Mouse (Mus musculus) mature B cell (primary cell): ENCODE results near the gene Kcnma1.

ENCODE experiments used
- in situ Hi-C: fragments of 300-500 bp; cut with MboI; formaldehyde crosslinking; loops from 2 replicates; pipeline ENCODE4 v1.14.3; 2019

Gene Kcnma1

DNA sequence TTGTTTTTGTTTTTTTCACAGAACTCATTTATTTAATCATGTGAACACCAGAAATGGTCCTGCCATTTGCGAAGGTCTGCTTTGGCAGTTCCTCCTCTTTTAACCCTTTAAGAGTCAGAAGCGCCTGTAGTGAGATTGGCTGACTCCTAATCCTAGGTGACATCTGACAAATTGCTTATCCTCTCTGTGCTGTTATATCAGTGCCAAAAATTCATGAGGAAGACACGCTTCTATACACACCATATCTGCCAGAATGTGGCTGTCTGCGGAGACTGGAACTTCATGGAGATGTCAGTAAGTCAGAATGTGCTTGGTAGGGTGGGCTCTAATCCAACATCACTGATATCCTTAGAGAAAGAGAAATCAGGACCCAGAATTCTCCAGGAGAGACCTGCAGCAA lies 157.3 kb downstream of the Kcnma1 start:
- in situ Hi-C loops: no loop called here

- in situ Hi-C loops: no loop called here
Observed at GRCm38 (mm10) chr14:23854946-23855345, 159.3 kb downstream of the Kcnma1 start.

- in situ Hi-C loops: no loop called here
Observed at GRCm38 (mm10) chr14:23848529-23849141, 165.7 kb downstream of the Kcnma1 start.

- in situ Hi-C loops: no loop called here
Observed at GRCm38 (mm10) chr14:23846706-23847105, 167.6 kb downstream of the Kcnma1 start.

DNA sequence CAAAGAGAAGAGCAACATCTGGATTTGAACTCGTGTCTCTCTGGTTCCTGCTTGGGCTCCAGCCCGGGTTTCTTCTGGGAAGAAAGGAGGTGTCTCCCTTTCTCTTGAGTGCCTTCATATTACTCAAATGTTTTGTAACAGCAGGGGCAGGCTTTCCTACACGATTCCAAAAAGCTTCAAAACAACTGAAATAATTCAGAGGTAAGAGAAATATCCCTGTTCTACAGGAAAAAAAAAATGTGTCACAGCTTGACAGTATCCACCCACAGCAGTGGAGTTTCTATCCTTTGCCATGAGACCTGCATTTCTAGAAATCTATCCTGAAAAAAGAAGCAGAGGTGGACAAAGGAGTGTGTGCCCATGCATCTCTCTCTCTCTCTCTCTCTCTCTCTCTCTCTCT lies 172.3 kb downstream of the Kcnma1 start:
- in situ Hi-C loops: no loop called here

DNA sequence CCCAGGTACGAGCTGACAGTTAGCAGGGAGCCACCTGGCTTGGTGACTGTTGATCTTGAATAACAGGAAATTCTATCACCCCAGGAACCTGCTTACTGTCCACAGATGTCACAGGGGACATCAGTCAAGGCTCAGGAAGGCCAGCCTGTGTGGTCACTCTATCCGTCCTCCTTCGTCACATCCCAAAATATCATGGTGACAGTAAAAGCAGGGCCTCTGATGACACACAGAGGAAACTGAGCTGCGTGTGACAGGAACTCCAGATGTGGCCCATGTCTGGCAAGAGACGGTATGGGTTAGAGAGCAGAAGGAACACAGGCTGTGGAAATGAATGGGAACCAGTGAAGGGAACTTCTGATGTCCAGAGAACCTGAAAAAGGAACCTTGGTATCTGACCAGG lies 174.7 kb downstream of the Kcnma1 start:
- in situ Hi-C loops: no loop called here

DNA sequence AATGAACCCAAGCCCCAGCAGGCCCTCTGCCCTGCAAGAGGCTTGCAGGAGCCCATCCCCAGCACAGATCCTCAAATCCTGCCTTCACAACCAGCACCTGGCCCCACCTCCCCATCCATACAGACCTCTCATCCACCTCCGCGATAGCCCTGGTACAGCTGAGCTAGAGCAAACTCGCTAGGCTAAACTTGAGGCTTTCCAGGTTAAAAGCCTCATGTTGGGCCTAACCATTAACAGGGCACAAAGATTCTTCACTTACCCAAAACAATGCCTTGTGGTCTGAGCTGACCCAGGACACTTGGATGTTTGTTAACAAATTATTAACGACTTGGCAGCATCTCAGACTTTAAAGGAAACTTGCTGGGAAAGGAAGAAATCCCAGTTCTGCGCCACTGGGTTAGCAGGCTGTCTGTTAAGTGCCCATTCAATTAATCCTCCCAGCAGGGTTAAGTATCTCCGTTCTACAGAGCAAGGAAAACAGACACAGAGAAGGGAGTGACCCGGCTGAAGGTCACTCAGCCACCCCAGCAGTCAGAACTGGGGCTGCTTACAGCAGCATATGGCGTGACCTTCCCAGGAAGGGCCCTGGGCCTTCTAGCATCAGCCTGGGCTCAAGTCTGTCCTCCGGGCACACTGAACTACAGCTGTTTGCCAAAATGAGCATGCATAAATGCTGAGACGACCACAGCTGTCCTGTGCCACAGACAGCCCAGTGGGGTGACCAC lies 178.7 kb downstream of the Kcnma1 start:
- in situ Hi-C loops: no loop called here

DNA sequence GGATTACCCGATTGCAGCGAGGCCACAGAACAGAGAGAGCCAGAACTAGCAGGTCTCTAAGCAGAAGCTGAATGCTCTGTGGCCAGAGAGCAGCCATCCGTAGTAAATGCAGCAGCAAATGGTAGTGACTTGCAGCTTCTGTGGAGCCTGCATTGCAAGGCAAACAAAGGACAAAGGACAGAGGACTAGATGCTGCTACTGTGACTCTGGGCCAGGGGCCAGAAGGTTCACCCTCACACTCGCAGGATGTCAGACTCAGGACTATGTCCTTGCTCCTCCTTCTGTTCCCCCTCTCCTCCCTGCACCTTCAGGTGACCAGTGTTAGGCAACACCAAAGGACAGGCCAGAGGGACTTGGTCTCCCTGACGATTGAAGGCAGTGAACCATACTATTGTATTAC lies 183.0 kb downstream of the Kcnma1 start:
- in situ Hi-C loops: no loop called here

DNA sequence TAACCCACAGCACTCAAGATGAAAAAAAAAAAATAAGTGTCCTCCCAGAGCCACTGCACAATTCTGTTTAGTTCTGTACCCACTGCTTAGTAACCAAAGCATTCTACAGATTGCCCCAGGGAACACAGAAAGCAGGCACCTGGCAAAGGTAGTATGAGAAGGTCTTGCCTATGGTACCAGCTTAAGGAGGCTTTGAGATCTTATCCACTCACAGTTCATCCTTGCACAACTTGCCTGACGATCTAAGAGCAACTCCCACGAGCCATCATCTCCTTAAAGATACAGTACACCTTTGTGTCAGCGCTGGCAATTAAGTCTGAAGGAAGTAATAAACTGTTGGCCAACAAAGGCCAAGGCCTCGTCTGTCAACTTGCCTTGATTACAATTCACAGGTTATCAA lies 184.0 kb downstream of the Kcnma1 start:
- in situ Hi-C loops: no loop called here

DNA sequence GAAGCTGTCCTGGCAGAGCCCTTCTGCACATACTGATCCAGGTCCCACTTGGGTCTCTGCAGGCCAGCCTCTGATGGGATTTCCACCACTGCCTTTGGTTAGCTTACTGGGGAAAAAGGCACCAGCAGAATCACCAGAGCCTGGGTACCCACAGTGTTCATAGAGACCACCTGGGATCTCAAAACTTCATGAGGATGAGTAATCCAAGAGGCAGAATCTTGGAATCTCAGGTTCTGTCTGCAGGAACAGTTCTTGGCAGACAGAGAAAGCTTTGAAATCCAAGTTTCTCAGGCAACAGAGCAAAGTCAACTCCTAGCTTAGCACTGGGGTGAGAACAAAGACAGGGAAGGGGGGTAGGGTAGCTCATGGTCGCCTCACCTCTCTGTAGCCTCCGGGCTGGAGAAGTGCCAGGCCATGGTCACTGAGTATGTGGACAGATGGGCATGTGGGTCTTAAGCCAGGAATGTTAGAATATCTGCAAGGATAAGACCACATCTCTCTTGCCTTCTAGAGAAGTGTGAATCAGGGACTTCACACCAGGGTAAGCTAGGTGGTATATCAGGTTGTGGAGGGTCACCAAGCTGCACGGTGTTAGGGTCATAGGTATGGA lies 185.5 kb downstream of the Kcnma1 start:
- in situ Hi-C loops: no loop called here

DNA sequence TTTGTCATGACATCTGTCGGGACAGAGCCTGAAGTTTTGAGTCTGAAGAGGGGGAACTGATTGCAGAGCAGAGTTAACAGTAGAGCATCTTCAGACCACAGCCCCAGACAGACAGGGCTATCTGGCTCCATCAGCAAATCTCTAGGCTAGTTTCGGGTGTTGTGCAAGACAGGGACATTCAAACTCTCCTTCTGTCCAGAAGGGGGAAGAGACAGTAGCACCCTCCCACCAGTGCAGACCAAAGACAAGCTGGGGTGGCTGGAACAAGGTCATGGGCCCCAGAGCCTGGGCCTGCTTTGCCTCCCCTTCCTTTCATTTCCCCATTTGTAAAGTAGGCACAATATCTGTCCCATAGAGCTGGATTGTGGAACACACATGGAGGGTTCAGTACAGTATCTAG lies 189.4 kb downstream of the Kcnma1 start:
- in situ Hi-C loops: no loop called here

DNA sequence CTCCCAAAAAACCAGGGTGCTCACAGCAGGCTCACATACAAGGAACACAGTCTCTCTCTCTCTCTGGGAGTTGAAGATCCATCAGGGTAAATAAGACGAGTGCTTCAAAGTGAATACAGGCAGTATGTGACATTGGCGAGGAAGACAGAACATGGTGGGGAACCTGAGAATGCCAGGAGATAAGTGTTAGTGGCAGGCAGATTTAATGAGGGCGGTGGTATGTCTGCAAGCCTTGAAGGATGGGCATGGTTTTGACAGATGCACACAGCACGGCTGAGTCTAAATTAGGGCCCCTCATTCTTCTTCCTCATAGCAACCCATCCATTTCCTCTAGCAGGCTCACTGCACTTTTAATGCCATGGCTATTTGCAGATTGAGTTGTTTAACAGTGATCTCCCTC lies 190.0 kb downstream of the Kcnma1 start:
- in situ Hi-C loops: no loop called here

GRCm38 (mm10) chr14:23817585-23817984 lies 196.7 kb downstream of the Kcnma1 start:
- in situ Hi-C loops: no loop called here

DNA sequence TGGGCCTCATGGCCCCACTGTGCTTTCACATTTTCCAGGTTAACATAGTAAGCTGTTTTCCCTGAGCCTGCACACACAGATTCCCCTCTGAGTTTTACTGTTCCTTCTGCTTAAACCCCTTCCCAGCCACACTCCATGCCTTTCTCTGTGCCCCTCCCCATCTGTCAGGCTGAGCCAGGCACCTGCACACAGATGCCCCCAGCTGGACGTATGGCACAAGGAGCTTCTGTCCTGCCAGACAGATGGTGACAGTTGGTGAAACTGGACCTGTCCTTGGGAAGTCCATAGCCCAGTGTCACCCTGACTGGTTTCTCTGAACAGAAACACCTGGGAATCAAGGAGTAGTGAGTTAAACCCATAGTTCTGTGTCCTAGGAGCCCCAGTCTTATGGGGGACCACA lies 204.2 kb downstream of the Kcnma1 start:
- in situ Hi-C loops: no loop called here

DNA sequence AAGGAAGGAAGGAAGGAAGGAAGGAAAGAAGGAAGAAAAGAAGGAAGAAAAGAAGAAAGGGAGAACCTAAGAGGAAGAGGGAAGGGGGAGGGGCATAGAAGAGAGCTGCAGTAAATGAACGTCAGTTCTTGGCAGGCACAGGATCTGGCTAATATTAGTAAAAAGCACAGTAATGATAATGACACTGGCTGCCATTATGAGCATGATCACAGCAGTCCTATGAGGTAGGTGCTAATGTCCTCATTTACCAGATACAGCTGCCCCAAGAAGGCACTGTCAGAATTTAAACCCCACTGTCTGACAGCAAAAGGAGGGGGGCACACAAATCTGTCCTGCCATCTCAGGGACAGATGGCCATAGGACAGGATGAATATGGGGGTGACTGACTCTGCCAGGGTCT lies 205.2 kb downstream of the Kcnma1 start:
- in situ Hi-C loops: no loop called here

DNA sequence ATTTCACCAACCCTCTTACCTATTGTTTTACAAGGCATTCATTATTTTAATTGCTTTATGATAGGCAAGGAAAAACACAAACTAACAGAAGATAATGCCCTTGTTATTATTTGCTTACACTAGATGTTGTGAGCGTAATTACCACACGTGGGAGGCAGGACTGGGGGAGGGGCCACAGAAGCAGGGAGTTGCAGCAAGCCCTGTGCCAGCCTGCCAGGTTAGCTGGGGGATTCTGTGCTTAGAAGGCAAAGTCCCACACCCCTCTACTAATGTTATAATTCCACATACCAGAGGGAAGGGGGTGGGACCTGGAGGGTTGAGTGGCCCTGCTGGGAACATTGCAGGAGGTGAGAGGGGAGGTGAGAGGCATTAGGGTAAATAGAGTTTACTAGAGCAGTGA lies 207.9 kb downstream of the Kcnma1 start:
- in situ Hi-C loops: no loop called here

- in situ Hi-C loops: no loop called here
Observed at GRCm38 (mm10) chr14:23796878-23797277, 217.4 kb downstream of the Kcnma1 start.

DNA sequence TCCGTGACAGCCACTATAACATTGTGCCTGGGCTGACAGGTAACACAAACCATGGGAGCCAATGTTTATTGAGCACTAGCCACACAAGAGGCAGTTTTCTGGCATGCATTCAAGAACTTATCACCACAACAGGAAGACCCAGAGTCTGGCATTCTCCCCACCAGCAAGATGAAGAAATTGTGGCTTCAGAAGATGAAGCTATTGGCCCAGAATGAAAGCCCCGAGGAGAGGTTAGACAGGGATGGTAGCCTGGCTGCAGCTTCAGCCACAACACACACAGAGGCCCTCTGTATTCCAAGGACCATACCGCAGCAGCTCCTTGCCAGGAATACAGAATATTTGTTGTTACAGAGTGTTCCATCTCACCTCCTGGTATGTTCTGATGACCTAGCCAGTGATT lies 221.6 kb downstream of the Kcnma1 start:
- in situ Hi-C loops: no loop called here

GRCm38 (mm10) chr14:23792076-23792475 lies 222.2 kb downstream of the Kcnma1 start:
- in situ Hi-C loops: no loop called here

GRCm38 (mm10) chr14:23791261-23791691 lies 223.0 kb downstream of the Kcnma1 start:
- in situ Hi-C loops: no loop called here

DNA sequence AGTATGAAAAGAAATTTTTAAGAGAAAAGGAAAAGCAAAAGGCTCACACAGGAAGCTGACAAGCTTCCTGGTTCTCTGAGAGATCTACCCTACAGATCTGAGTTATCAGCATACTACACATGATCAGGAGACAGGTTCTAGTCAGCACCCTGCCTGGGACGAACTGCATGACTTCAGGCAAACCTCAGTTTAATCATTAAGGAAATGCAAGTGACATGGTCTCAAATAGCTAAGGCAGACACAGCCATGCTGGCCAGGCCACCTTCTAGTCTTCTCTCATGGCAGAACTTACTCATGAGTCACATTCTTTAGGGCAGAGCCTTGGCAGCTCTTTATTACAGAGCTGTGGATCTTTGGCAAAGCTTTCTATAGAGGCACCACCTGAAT lies 227.6 kb downstream of the Kcnma1 start:
- in situ Hi-C loops: no loop called here

- in situ Hi-C loops: no loop called here
Observed at GRCm38 (mm10) chr14:23785921-23786686, 228.2 kb downstream of the Kcnma1 start.
